Mouse (Mus musculus): ENCODE data around the gene Arid2.
A peak's percentile ranks its signal among the peaks of the same experiment; 100 is the strongest.

- TF ChIP-seq CTCF (IDR thresholded peaks at IDR 0.05; ENCODE audit: borderline replicate concordance, insufficient read depth, low read length) (no peak), POLR2A (IDR thresholded peaks at IDR 0.05; ENCODE audit: low read depth, low read length) (peak; percentile 56)
These were observed 2.5 kb upstream of the Arid2 start for GRCm38 (mm10) chr15:96284711-96285322.
